Mouse (Mus musculus): ENCODE measurements around the gene 1700030J22Rik. TPM values are rescaled to one million over a fixed set of nuclear protein-coding genes. Genes with fewer than 3 reads are reported as not detected.

1700030J22Rik gene
- total RNA-seq, 2 experiments from 2014 or later = 8.1 to 8.5 TPM

DNA sequence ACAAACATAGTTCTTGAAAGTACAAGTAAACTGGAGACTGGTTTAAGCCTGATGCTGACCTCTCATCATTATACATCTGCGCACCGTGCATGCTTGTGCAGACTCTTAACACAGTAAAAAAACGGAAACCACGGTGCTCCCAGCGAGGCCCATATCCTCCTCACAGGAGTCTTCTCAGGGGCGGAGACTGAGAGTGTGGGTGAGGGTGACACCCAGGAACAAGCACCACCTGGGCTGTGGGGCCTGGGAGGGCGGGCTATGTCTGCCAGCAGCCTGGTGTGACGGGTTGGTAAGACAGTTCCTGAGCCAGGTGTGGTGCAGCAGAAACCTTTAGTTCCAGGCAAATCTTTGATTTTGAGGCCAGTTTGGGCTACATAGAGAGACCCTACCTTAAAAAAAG, 26.3 kb downstream of the 1700030J22Rik start:
- no peak for DNase-seq (ENCODE audit: extremely low spot score in 1 of 2, low spot score in 1 of 2)

DNA sequence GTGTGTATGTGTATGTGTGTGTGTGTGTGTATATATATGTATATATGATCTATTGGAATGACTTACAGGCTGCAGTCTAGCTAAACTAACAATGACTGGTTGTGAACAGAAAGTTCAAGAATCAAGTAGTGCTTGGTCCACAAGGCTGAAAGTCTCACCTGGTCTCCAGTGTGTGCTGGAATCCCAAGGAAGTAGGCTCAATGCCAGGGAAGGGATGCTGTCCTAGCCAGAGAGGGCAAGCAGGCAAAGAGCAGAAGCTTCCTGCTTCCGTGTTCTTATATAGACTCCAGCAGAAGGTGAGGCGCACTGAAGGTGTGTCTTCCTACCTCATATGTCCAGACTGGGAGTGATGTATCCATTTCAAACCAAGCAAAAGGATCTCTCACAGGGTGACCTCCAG, 27.0 kb downstream of the 1700030J22Rik start:
- no peak for DNase-seq (ENCODE audit: extremely low spot score in 1 of 2, low spot score in 1 of 2)

DNA sequence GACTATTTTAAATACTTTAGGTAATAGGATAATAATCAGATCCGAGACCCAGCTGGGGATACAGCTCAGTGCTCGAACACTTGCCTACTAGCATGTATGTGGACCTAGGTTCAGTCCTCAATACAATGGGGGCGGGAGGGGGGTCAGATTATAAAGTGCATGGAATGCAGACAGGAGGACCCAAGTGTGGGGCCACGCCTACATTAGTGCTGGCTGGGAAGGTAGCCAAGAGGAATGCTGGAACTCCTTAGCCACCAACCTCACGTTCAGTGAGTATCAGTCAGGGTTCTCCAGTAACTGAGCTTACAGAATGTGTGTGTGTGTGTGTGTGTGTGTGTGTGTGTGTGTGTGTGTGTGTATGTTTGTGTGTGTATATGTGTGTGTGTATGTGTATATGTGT, 27.4 kb downstream of the 1700030J22Rik start:
- DNase-seq (ENCODE audit: extremely low spot score in 1 of 2, low spot score in 1 of 2) = no peak

DNA sequence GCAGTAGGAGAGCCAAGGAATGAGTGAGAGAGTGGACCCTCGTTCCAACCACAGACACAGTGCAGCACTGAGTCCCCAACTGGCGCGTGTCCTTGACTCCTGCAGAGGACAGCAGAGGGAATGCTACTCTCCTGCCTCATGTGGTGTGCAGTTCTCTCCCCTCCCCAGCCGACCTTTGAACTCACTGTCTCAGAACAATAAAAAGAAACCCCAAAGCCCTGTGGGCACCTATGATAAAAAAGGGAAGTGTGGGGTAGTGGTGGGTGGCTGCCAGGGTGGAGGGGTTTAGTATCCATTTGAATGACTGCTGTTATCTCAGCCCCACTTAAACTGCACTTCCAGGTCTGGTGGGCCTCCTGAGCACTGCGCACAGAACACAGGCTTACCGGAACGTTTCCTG, 31.2 kb downstream of the 1700030J22Rik start:
- DNase-seq (ENCODE audit: extremely low spot score in 1 of 2, low spot score in 1 of 2) = no peak

DNA sequence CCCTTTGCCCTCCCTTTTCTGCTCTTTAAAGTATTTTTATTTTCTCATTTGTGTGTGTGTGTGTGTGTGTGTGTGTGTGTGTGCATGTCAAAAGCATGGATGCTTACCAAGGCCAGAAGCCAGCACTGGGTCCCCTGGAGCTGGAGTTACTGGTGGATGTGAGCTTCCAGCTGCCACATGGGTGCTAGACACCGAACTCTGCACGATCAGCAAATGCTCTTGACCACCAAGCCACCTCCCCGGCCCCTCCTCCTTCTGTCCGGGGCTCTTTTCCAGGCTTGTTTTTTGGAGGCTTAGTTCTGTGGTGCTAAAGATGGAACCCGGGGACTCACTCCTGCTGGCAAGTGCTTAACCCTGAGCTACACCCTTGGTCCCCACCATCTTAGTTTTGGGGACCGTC, 31.9 kb downstream of the 1700030J22Rik start:
- DNase-seq (ENCODE audit: extremely low spot score in 1 of 2, low spot score in 1 of 2) = no peak

DNA sequence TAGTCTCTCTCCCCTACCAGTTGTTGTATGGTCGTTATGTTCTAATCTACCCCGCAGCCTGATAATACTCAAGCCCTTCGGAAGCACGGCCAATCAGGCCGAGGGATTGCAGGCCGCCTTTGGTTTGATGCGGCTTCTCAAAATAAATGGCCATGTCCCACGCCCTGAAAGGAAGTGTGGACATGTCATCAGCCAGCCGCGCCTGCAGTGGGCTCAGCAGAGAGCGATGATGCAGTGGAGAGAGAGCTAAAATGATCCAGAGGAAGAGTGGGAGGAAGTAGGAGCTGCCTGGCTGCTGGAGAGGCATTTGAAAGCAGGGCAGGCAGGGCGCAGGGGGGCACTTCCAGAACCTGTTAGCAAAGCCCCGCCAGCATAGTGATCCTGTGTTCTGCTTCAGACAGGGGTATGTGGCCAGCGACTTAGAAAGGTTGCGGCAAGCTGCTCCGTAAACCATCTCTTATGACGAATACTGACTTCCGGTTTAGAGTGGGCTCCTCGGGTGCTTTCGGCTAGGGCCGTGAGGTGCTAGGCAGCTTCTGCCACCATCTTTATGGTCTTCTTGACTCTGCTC, 32.4 kb downstream of the 1700030J22Rik start:
- DNase-seq (ENCODE audit: extremely low spot score in 1 of 2, low spot score in 1 of 2) = peak in 1 of 2 experiments; percentile 17

DNA sequence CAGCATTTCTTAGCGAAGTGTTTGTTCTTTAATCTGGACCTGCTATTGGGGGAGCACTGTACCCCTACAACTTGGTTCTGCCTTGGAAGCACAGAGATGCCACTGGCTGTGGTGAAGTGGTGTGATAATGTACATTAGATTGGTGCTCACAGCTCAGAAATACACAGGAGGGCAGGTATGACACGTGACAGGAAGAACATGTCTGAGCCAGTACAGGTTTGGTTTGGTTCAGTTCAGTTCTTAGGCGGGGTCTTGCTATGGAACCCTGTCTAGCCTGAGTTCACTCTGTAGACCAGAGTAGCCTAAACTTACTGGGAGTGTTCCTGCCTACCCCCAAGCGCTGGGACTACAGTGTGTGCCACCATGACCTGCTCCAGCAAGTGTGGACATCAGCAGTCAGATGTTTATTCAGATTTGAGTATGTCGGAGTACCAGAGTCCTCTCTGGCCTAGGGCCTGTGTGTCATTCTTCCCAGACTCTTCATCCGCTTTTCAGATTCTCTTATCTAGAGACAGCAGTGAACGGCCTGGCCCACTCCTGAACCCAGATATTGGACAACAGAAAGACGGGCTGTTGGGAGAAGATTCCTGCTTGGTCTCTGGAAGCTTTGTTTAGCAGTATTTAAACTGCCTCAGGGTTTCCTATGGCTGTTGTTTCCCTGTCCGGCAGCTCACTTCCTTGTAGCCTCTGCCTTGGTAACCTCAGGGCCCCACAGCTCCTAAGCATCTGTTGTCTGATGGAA, 33.4 kb downstream of the 1700030J22Rik start:
- no peak for DNase-seq (ENCODE audit: extremely low spot score in 1 of 2, low spot score in 1 of 2)

DNA sequence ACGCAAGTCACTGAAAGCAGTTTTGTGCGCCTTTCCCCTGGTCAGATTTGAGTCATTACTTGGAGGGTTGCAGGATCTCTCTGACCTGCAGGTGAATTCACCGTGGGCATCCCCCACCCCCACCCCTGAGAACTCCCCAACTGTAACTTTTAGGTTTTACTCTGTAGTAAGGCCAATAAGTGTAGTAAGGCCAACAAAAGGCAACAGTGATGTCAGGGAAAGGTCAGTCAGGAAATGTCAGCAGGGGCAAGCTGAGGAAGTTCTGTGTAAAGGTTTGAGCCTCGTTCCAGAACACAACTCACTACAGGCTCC, 34.4 kb downstream of the 1700030J22Rik start:
- DNase-seq (ENCODE audit: extremely low spot score in 1 of 2, low spot score in 1 of 2) = no peak

DNA sequence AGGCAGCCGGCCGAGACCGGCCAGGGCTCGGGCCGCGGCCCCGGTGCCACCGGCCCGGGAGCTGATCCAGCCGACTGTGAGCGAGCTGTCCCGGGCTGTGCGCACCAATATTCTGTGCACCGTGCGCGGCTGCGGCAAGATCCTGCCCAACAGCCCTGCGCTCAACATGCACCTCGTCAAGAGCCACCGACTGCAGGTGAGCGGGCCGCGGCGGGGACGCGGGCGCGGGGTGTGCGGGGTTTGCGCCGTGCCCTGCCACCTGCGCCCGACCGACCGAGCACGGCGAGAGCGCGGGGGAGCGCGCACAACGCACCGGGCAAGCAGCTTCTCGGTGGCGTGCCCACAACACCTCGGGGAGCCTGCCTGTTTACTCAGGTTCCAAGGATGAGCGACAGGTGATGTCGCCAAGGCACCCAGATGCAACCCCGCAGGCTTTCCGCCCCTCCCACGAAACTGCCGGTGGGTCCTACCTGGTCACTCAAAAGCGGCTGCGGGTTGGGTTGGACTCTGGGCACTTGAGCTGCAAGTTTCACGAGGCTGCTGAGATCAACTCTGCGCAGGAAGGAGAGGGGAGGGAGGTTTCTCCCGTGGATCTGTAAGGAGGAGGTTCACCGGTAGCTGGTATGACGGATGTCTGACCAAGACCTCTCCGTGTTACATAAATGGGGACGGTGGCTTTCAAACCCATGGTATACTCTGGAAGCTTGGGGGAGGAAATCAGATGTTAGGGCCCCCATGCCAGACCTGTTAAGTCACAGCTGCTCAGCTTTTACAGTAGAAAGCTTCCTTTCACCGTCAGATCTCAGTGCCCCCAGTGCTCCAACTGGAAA, 35.0 kb downstream of the 1700030J22Rik start:
- DNase-seq (ENCODE audit: extremely low spot score in 1 of 2, low spot score in 1 of 2) = peak in 1 of 2 experiments; percentile 13

DNA sequence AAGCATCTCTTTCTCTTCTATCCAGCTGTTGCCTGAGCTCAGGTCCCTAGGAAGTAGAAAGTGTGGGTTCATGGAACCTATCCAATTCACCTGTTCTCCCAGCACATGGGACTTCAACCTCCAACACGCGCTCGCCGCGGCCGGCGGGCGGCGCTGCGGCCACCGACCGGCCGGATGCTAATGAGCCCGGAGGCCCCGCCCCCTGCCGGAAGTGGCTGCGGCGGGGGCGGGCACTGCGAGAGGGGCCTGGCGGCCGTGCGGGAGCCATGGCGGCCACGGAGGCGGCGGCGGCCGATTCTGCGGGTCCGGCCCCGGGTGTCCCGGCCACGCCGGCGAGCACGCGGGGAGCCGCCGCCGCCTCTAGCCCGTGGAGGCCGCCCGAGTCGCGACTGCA, 35.6 kb downstream of the 1700030J22Rik start, which contains the start of gene Atmin:
Gene Atmin, plus strand, starts transcription at position 233 of the 394 bp plus-strand sequence.
- DNase-seq (ENCODE audit: extremely low spot score in 1 of 2, low spot score in 1 of 2) = peak; percentile 72 to 76

DNA sequence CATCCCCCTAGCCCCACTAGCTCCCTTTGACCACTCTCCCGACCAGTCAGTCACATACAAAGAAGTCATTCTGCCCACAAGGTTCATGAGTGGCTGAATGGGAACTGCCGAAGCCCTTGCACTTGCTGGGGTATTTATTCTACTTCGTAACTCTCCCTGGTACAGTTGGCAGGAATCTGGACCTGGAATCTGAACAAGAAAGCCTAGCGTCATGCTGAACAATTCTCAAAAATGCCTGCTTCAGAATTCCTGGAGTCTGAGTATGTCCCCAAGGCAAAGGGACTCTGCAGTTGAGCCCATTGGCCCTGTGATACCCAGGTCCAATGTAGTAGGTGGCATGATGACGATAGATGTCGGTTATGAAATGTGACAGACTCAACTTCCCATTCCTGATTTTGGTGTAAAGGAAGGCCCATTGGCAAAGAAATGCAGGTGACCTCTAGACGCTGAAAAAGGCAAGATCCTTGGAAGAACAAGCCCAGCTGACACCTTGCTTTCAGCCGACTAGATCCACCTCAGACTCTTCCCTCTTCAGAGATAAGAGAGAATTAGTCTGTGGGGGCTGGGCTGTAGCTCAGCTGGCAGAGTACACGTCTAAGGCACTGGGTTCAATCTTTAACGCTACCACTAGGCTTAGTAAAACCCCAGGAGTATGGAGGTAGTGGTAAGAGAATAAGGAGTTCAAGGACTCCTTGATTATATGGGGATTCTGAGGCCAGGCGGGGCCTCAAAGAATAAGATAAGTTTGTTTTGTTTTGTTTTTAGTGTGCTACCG, 36.3 kb downstream of the 1700030J22Rik start:
- no peak for DNase-seq (ENCODE audit: extremely low spot score in 1 of 2, low spot score in 1 of 2)

DNA sequence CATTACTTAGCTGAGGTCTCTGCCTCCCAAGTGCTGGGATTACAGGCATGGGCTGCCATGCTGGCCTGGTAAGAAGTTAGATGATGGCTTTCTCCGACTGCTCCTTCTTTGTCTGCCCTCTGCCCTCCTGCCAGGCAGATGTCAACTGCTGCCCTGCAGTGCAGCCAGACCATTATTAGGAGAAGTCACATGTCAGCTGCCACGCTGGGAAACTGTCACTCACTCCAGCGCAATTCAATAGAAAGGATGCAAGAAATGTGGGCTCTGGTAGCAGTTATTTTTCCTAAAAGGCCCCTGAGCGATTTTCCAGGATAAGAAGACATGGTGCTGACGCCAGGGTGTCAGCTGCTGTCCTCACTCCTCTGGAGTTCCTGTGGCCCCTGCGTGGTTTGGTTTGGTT, 43.3 kb downstream of the 1700030J22Rik start:
- no peak for DNase-seq (ENCODE audit: extremely low spot score in 1 of 2, low spot score in 1 of 2)

DNA sequence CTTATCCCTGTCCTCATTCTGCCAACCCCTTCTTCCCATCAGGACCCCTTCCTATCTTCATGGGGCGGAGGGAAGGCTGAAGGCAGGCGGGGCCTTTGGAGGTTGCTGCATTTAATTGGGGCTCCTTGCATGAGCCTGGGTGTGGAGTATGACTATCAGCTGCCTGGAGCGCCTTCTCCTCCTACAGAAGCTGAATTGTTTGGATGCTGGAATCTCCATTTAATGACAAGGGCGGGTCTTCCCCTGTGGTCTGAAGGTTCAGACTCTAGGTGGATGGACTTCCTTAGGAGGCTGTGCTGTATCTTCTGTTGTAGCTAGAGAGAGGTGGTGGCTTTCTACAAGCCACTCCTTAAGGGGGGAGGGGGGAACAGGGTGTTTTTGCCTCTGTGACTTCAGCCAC, 43.8 kb downstream of the 1700030J22Rik start:
- DNase-seq (ENCODE audit: extremely low spot score in 1 of 2, low spot score in 1 of 2) = no peak

DNA sequence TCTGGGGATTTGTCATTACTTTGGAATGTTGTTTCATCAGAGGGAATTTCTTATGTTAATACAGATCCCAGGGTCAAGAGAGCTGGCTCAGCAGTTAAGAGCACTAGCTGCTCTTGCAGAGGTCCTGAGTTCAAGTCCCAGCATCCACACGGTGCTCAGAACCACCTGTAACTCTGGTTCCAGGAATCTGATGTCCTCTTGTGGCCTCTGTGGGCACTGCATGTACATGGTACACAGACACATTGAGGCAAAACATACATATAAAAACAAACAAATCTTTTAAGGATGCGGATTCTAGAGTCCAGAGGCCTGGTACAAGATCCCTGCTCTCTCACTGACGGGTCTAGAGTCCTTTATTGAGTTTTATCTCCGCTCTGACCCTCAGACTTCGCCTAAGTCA, 50.2 kb downstream of the 1700030J22Rik start:
- DNase-seq (ENCODE audit: extremely low spot score in 1 of 2, low spot score in 1 of 2) = no peak

DNA sequence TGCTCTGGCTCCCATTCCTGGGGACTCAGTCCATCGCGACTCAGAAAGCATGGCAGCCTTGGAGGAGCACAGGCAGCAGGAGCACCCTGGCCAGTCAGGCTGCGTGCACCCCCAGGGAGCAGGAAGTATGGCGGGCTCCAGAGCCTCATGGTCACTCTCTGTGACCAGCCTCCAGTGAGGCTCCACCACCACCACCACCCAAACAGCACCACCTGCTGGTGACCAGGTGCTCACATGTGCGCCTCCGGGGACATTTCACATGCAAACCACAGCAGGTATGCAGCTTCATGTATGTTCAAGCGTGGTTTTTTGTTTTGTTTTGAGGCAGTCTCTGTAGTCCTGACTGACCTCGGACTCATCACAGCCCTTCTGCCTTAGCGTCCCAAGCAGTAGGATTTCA, 50.9 kb downstream of the 1700030J22Rik start:
- no peak for DNase-seq (ENCODE audit: extremely low spot score in 1 of 2, low spot score in 1 of 2)

DNA sequence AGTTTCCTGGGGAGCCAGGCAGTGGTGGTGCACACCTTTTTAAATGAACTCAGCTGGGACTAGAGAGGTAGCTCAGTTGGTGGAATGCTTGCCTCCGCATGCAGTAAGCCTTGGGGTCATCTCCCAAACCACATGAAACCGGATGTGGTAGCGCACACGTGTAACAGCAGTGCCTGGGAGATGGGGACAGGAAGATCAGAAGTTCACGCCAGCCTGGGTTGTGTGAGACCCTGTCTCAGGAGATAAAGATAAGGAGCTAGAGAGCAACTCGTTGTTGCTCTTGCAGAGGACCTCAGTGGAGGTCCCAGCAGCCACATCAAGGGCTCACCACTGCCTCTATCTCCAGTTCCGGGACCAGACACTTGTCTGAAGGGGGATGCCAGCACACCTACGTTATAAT, 55.2 kb downstream of the 1700030J22Rik start:
- no peak for DNase-seq (ENCODE audit: extremely low spot score in 1 of 2, low spot score in 1 of 2)

DNA sequence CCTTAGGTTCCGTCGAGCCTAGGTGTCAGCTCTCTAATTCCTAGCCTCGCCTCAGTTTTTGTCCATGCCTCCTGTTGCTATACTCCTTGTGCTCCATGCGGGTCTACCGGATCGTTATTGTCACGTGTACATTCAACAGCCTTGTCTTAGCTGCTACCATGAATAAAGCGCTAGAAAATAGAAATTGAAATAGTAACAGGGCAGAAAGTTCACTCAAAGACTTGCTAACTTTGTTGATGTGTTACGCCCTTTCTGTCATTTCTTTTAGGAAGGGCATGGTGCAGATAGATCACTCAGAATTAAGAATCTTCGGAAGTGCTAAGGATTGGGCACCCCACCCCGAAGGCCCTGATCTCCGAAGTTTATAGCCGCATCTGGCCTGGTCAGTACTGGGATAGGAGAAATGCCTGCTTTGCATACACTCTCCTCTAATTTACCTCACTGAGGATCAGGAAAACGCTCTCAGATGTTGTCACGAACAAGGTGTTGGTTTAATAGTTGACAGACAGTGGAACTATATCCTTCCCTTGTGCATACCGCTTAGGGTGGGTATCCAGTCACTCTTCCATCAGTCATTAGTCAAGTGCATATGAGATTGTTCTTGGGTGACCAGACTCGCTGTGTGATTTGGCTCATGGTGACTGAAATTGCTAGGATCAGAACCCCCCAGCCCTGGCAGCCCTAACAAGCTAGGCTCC, 56.5 kb downstream of the 1700030J22Rik start:
- DNase-seq (ENCODE audit: extremely low spot score in 1 of 2, low spot score in 1 of 2) = no peak

DNA sequence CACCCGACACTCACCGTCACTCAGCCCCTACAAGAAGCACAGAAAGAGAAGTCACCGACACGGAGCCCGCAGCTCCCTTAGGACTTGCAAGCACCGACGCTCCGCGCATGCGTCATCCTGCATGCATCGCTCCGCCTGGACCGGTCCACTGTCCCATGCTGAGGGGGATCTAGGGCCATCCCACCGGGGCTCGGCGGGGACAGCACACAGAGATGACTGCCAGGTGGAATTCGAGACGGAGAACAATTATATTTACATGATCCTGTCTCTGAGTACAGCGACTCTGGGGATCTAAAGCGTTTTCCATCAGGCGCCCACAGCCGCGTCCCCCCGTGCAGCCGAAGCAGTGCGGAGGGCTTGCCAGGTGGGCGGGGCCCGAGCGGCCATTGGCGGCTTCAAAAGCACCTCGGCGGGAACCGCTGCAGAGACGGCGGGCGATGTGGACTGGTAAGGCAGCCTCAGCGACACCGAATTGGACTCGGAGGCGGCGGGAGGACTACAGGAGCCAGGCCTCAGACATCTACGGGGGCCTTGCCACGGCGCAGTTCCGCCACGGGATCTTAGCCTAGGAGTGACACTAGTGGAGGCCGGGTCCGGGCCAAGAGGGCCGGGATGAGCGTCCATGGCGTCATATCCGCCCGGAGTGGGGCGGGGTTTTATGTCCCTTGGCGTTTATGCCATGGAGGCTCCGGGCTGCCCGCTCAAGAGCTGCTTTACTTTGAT, 57.3 kb downstream of the 1700030J22Rik start, which contains the start of the genes Cmc2 and Cenpn:
Gene Cmc2, minus strand, starts transcription at position 119 of the 723 bp plus-strand sequence.
Gene Cenpn, plus strand, starts transcription at position 394 of the 723 bp plus-strand sequence.
- peak; percentile 83 to 93 for DNase-seq (ENCODE audit: extremely low spot score in 1 of 2, low spot score in 1 of 2)

DNA sequence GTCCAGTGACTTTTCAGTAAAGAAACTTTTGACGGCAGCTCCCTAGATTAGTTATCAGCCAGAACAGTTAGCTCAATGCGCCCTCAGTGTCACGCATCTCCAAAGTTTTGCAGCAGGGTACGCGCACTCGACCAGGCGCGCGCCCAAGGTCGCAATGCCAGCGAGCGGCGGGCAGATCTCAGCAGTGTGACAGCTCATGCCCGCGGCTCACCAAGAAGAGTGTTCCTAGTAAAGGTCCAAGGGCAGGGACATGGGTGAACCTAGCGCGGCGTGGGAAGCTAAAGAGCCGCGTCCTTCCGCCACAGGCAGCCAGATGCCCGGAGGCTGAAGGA, 57.8 kb downstream of the 1700030J22Rik start:
- DNase-seq (ENCODE audit: extremely low spot score in 1 of 2, low spot score in 1 of 2) = no peak

Measured in layer of hippocampus, postnatal 25 days (tissue).